Mouse (Mus musculus): Measurements from ENCODE around the gene Zscan12. TPM values are rescaled to one million over a fixed set of nuclear protein-coding genes. Genes with fewer than 3 reads are reported as not detected.

Gene Zscan12
- polyA plus RNA-seq, 1 experiment, result 0.38 TPM

- H3K27me3 ChIP-seq (ENCODE audit: control insufficient read depth, insufficient read depth, low read length), result no peaks in the 10 kb centered on the region
- no peak overlapping the region for H3K4me3 ChIP-seq (ENCODE audit: low read depth, low read length)
- no peaks in the 10 kb centered on the region for H3K4me1 ChIP-seq (ENCODE audit: control insufficient read depth, insufficient read depth, insufficient read length, low read length)
- no peaks in the 10 kb centered on the region for H3K36me3 ChIP-seq (ENCODE audit: control insufficient read depth, insufficient read depth, low read length)
- TF ChIP-seq POLR2A (IDR thresholded peaks at IDR 0.05; ENCODE audit: low read depth, low read length) (no peak), CTCF (IDR thresholded peaks at IDR 0.05; ENCODE audit: extremely low read depth, insufficient read length, insufficient replicate concordance, low read depth, low read length) (no peak)
- no peak overlapping the region for H3K27ac ChIP-seq (ENCODE audit: insufficient read depth, low read depth, low read length)
- WGBS, result 48% methylated on average over 15 of the region's 15 CpGs
Observed at GRCm38 (mm10) chr13:21414231-21415212, 51.9 kb downstream of the Zscan12 start.

GRCm38 (mm10) chr13:21415266-21415665, 52.6 kb downstream of the Zscan12 start:
- 67% methylated on average over 4 of the region's 4 CpGs for WGBS
- Histone ChIP-seq H3K36me3 (ENCODE audit: control insufficient read depth, insufficient read depth, low read length) (no peaks in the 10 kb centered on the region), H3K27ac (ENCODE audit: insufficient read depth, low read depth, low read length) (no peak overlapping the region), H3K27me3 (ENCODE audit: control insufficient read depth, insufficient read depth, low read length) (no peaks in the 10 kb centered on the region), H3K4me3 (ENCODE audit: low read depth, low read length) (no peak overlapping the region), H3K4me1 (ENCODE audit: control insufficient read depth, insufficient read depth, insufficient read length, low read length) (no peaks in the 10 kb centered on the region)
- TF ChIP-seq POLR2A (IDR thresholded peaks at IDR 0.05; ENCODE audit: low read depth, low read length) (no peak), CTCF (IDR thresholded peaks at IDR 0.05; ENCODE audit: extremely low read depth, insufficient read length, insufficient replicate concordance, low read depth, low read length) (no peak)

GRCm38 (mm10) chr13:21415750-21416149, 53.1 kb downstream of the Zscan12 start:
- Histone ChIP-seq H3K27ac (ENCODE audit: insufficient read depth, low read depth, low read length) (no peak overlapping the region), H3K36me3 (ENCODE audit: control insufficient read depth, insufficient read depth, low read length) (no peaks in the 10 kb centered on the region), H3K4me3 (ENCODE audit: low read depth, low read length) (no peak overlapping the region), H3K4me1 (ENCODE audit: control insufficient read depth, insufficient read depth, insufficient read length, low read length) (no peaks in the 10 kb centered on the region), H3K27me3 (ENCODE audit: control insufficient read depth, insufficient read depth, low read length) (no peaks in the 10 kb centered on the region)
- 87% methylated on average over 2 of the region's 2 CpGs for WGBS
- TF ChIP-seq POLR2A (IDR thresholded peaks at IDR 0.05; ENCODE audit: low read depth, low read length) (no peak), CTCF (IDR thresholded peaks at IDR 0.05; ENCODE audit: extremely low read depth, insufficient read length, insufficient replicate concordance, low read depth, low read length) (no peak)

GRCm38 (mm10) chr13:21417298-21418010, 54.8 kb downstream of the Zscan12 start:
- 75% methylated on average over 6 of the region's 6 CpGs for WGBS
- Histone ChIP-seq H3K27ac (ENCODE audit: insufficient read depth, low read depth, low read length) (no peak overlapping the region), H3K36me3 (ENCODE audit: control insufficient read depth, insufficient read depth, low read length) (no peaks in the 10 kb centered on the region), H3K4me3 (ENCODE audit: low read depth, low read length) (no peak overlapping the region), H3K4me1 (ENCODE audit: control insufficient read depth, insufficient read depth, insufficient read length, low read length) (no peaks in the 10 kb centered on the region), H3K27me3 (ENCODE audit: control insufficient read depth, insufficient read depth, low read length) (no peaks in the 10 kb centered on the region)
- TF ChIP-seq CTCF (IDR thresholded peaks at IDR 0.05; ENCODE audit: extremely low read depth, insufficient read length, insufficient replicate concordance, low read depth, low read length), result no peak
- TF ChIP-seq POLR2A (IDR thresholded peaks at IDR 0.05; ENCODE audit: low read depth, low read length), result no peak

- 19% methylated on average over 6 of the region's 6 CpGs for WGBS
- TF ChIP-seq CTCF (IDR thresholded peaks at IDR 0.05; ENCODE audit: extremely low read depth, insufficient read length, insufficient replicate concordance, low read depth, low read length) (no peak), POLR2A (IDR thresholded peaks at IDR 0.05; ENCODE audit: low read depth, low read length) (no peak)
- H3K27ac ChIP-seq (ENCODE audit: insufficient read depth, low read depth, low read length), result no peak overlapping the region
- no peaks in the 10 kb centered on the region for H3K27me3 ChIP-seq (ENCODE audit: control insufficient read depth, insufficient read depth, low read length)
- no peaks in the 10 kb centered on the region for H3K36me3 ChIP-seq (ENCODE audit: control insufficient read depth, insufficient read depth, low read length)
- H3K4me1 ChIP-seq (ENCODE audit: control insufficient read depth, insufficient read depth, insufficient read length, low read length), result no peaks in the 10 kb centered on the region
- H3K4me3 ChIP-seq (ENCODE audit: low read depth, low read length), result no peak overlapping the region
Observed at GRCm38 (mm10) chr13:21418865-21419264, 56.2 kb downstream of the Zscan12 start.

Other genes starting within 250 kb of the Zscan12 start
- gene Olfr263, start 233.2 kb upstream of the Zscan12 start, polyA plus RNA-seq (2012; rRNA removed), result not detected in 2 replicates
- gene Olfr1368, start 217.0 kb upstream of the Zscan12 start, polyA plus RNA-seq (2012; rRNA removed), result not detected in 2 replicates
- gene Trim27, start 183.4 kb upstream of the Zscan12 start, polyA plus RNA-seq (2012; rRNA removed), result 34.0 and 46.4 TPM in 2 replicates
- not detected in 2 replicates for gene Gpx5, start 70.1 kb upstream of the Zscan12 start, polyA plus RNA-seq (2012; rRNA removed)
- not detected in 2 replicates for gene Gpx6, start 50.7 kb upstream of the Zscan12 start, polyA plus RNA-seq (2012; rRNA removed)
- not detected in 2 replicates for gene Olfr1367, start 15.9 kb upstream of the Zscan12 start, polyA plus RNA-seq (2012; rRNA removed)
- gene Zkscan3, start 39.9 kb downstream of the Zscan12 start, polyA plus RNA-seq (2012; rRNA removed), result 7.6 and 11.7 TPM in 2 replicates
- gene Pgbd1, start 78.2 kb downstream of the Zscan12 start, polyA plus RNA-seq (2012; rRNA removed), result 0.30 TPM in 1 of 2 replicates, not detected in the other
- gene Zscan26, start 90.9 kb downstream of the Zscan12 start, polyA plus RNA-seq (2012; rRNA removed), result 1.9 and 3.1 TPM in 2 replicates
- gene Nkapl, start 105.7 kb downstream of the Zscan12 start, polyA plus RNA-seq (2012; rRNA removed), result 0.08 TPM in 1 of 2 replicates, not detected in the other
- 0.06 and 0.16 TPM in 2 replicates for gene Zkscan4, start 116.1 kb downstream of the Zscan12 start, polyA plus RNA-seq (2012; rRNA removed)
- not detected in 2 replicates for gene Gm10065, start 116.6 kb downstream of the Zscan12 start, polyA plus RNA-seq (2012; rRNA removed)
- 0.08 TPM in 1 of 2 replicates, not detected in the other for gene AK157302, start 132.4 kb downstream of the Zscan12 start, polyA plus RNA-seq (2012; rRNA removed)
- 11.1 and 22.1 TPM in 2 replicates for gene Gm11273, start 138.6 kb downstream of the Zscan12 start, polyA plus RNA-seq (2012; rRNA removed)
- 0.66 and 0.79 TPM in 2 replicates for gene Zkscan8, start 168.3 kb downstream of the Zscan12 start, polyA plus RNA-seq (2012; rRNA removed)
- not detected in 2 replicates for gene Olfr1366, start 180.0 kb downstream of the Zscan12 start, polyA plus RNA-seq (2012; rRNA removed)
- gene Olfr1535, start 197.1 kb downstream of the Zscan12 start, polyA plus RNA-seq (2012; rRNA removed), result not detected in 2 replicates
- gene Olfr1364, start 218.9 kb downstream of the Zscan12 start, polyA plus RNA-seq (2012; rRNA removed), result not detected in 2 replicates

Data from small intestine, adult 2 months (tissue).